Mouse (Mus musculus): ENCODE measurements around the gene Islr.

Islr gene

GRCm38 (mm10) chr9:58196610-58197567 is 7.2 kb downstream of the Islr start:
- no peak for DNase-seq

GRCm38 (mm10) chr9:58196141-58196540 is 8.0 kb downstream of the Islr start:
- no peak for DNase-seq

DNA sequence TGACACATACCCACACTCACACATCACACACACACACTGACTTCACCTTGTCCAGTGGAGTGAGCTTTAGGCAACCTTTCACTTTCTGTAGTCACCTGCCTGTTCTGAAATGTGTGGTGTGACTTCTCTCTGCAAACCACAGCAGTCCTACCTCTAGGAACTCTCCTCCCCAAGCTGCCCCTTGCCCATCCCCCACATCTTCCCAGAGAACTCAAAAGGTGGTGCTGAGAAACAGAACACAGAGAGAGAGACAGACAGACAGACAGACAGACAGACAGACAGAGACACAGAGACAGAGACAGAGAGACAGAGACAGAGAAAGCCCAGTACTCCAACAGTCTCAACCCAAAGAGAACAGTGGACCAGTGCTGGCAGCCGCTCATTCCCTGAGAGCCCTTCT is 8.4 kb downstream of the Islr start:
- no peak for DNase-seq

DNA sequence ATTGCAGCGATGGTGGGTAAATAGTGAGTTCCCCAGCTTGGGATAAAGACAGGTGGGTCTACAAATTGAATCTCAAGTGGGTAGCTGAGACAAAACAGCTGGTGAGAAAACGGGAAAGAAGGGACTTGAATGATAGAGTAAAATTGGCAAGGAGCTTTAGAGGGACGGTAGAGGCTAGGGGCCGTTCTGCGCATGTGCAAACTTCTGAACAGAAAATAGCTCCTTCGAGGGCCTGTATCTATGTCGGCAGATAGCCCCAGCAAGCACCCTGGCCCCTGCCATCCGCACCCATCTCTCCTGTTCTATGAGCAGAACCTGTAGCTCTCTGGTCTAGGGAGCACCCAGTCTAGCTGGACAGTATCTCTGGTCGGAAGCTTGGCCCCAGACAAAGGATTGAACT is 9.9 kb downstream of the Islr start:
- no peak for DNase-seq

GRCm38 (mm10) chr9:58184456-58184855 is 19.6 kb downstream of the Islr start:
- DNase-seq, result no peak

- no peak for DNase-seq
Measured at GRCm38 (mm10) chr9:58179390-58179789, 24.7 kb downstream of the Islr start.

GRCm38 (mm10) chr9:58177165-58177564 is 26.9 kb downstream of the Islr start:
- DNase-seq, result no peak

DNA sequence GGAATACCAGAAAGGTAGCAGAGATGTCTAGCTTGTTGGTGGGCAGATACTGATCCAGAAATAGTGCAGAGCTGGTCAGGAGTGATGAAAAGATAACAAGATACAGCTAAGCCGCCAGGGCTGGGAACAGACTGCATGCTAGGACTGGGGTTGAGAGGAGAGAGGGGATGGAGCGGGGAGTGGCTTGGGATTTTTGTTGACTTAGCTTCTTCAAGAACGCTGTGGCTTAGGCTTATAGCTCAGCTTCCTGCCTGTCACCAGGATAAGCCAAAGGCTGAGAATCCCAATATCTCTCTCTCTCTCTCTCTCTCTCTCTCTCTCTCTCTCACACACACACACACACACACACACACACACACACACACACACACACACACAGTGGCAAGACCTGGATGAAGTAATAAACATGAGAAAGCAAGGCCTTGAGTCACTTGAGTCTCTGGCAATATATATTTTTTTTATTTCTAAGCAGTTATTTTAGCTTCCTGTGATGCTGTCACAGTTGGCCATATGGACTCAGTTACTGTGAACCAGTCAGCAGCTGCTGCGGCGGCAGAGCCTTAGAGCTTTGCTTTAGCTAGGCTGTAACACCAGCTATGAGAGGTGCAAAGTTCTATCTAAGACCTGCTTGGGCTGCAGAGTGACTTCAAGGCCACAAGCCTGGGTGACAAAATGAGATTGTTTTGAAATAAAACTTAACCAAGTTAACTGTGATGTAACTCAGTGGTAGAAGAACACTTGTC is 28.2 kb downstream of the Islr start:
- no peak for DNase-seq

- no peak for DNase-seq
Measured at GRCm38 (mm10) chr9:58174818-58175251, 29.3 kb downstream of the Islr start.

GRCm38 (mm10) chr9:58172863-58173262 is 31.2 kb downstream of the Islr start:
- DNase-seq, result no peak

- DNase-seq, result no peak
Measured at GRCm38 (mm10) chr9:58169426-58169825, 34.7 kb downstream of the Islr start.

DNA sequence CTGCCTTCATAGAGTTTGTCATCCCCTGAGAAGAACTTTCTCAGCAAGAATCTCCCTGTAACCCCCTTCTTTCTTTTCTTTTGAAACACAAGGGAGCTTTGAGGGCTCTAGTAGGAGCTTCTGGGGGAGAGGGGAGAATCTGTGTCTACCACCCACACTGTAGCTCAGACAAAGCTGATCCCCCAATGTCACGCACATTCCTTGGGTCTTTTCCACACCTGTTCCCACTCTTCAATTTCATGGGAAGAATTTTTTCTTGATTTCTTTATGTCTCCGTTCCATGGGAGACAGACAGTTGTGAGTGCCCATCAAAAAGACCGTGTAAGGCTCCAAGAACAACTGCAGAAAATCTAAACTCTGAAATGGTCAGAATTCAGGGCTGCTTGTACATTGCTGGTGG is 35.2 kb downstream of the Islr start:
- no peak for DNase-seq

- DNase-seq, result no peak
Measured at GRCm38 (mm10) chr9:58165779-58166178, 38.3 kb downstream of the Islr start.

GRCm38 (mm10) chr9:58163146-58163545 is 41.0 kb downstream of the Islr start:
- no peak for DNase-seq

DNA sequence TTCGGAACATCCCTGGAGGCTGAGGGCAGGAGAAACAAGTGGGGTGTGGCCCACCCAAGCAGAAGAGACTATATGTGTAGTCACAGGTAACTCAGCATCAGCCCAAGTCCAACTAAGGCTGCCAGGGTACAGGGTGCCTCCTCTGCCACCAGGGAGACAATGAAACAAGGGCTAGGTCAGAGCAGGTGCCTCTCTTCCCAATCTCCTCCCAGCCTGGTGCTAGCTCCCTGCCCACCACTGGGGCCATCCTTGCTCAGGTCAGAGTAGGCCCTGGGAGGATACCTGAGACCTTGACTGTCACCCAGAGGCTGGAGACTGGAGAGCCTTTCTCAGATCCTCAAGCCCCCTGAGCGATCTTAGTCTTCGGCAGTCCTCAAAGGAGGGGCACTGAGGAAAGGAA is 41.9 kb downstream of the Islr start:
- DNase-seq, result no peak

GRCm38 (mm10) chr9:58160315-58160714 is 43.8 kb downstream of the Islr start:
- no peak for DNase-seq

DNA sequence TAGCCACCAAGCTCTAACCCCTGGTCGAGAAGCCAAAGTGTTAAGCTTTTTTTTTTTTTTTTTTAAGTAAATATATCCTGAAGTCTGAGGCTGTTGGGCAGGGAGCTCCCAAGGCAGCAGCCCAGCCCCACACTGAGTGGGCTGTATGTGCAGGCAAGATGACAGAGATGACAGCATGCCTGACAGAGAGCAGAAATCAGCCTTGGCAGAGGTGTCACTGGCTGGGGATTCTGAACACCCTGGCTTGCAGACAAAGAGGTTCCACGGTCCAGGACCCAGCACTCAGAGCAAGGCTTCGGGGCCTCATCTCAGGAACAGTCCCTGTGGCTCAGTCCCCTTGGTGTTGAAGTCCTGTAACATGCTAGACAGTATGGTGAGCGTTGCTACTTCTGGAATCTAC is 44.3 kb downstream of the Islr start:
- DNase-seq, result no peak

- no peak for DNase-seq
Measured at GRCm38 (mm10) chr9:58158541-58159311, 45.4 kb downstream of the Islr start.

DNA sequence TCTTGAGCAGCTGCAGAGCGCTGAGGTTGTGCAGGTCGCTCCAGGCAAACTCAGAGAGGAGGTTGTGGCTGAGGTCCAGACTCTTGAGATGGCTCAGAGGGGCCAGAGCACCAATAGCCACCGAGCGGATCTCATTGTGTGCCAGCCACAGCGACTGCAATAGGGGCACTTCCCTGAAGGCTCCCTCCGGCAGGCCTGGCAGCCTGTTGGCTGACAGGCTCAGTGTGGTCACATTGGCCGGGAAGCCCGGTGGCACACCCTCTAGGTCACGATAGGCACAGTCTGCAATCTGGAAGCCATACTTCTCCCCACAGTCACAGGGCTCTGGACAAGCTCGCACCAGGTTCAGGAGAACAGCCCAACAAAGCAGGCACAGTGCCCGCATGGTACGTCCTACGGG is 46.3 kb downstream of the Islr start:
- DNase-seq, result no peak

GRCm38 (mm10) chr9:58156819-58157560 is 47.1 kb downstream of the Islr start:
- no peak for DNase-seq

GRCm38 (mm10) chr9:58155366-58155765 is 48.7 kb downstream of the Islr start:
- peak in 1 of 2 experiments; percentile 12 for DNase-seq

DNA sequence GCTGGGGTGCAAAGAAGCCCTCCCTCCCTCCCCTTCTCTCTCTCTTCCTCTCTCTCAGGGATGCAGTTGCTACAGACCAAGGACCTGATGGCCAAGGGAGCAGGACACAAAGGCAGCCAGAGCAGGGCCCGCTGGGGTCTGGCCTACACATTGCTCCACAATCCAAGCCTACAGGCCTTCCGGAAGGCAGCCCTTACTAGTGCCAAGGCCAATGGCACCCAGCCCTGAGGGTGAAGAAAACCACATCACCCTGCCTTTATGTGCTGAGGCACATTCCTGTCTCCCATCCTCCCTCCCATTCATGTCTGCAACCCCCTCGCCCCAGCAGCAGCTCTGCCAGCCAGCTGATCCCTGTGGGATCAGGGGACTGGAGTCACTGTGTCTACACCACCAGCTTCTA is 51.0 kb downstream of the Islr start:
- DNase-seq, result no peak

Measured in cerebellum, adult 18-20 months (tissue).